Mouse (Mus musculus): Measurements from ENCODE around the gene Cux1.

DNA sequence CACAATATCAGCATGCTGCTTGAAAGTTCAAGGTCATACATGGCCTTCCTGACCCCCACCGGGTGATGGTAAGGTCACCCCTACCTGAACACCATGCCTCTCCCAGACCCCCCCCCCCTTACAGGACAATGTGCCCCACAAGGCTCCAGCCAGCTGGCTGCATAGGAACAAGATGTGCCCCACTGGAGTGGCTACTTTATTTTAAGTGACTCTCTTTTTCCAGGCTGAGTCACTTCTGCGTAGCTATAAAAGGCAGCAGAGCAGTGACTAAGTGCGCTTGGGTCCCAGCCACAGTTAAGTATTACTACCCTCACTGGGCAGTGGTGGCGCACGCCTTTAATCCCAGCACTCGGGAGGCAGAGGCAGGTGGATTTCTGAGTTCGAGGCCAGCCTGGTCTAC, 86.7 kb downstream of the Cux1 start:
- TF ChIP-seq POLR2A (IDR thresholded peaks at IDR 0.05; ENCODE audit: control insufficient read depth, extremely low read depth, insufficient read depth, low read length, poor library complexity) (no peak), CTCF (IDR thresholded peaks at IDR 0.05; ENCODE audit: borderline replicate concordance, control insufficient read depth, extremely low read depth, insufficient read depth, low read length, poor library complexity) (no peak)
